Mouse (Mus musculus) E14TG2a.4 (cell line): Measurements from ENCODE around the gene Tmprss11a.

Source experiments
- H3K27me3 ChIP-seq: 2 replicates; pipeline ENCODE4 v1.6.1; 2014; ENCODE audit warnings: low read length, control low read depth; ENCODE audit not compliant: insufficient read depth
- H3K36me3 ChIP-seq: 2 replicates; pipeline ENCODE4 v1.6.1; 2014; ENCODE audit warnings: low read length, control low read depth; ENCODE audit not compliant: insufficient read depth
- H3K4me1 ChIP-seq: replicated peaks from 2 replicates; pipeline ENCODE4 v1.6.1; 2014; ENCODE audit warnings: low read depth, low read length, control low read depth
- H3K4me3 ChIP-seq: replicated peaks from 2 replicates; pipeline ENCODE4 v1.5.1; 2014; ENCODE audit warnings: mild to moderate bottlenecking, low read length
- H3K9me3 ChIP-seq: 2 replicates; pipeline ENCODE4 v1.6.1; 2014; ENCODE audit warnings: low read length, control low read depth
- CTCF ChIP-seq: conservative IDR thresholded peaks from 2 replicates; pipeline ENCODE4 v1.5.1; 2014; ENCODE audit warnings: low read length
- NANOG ChIP-seq: IDR thresholded peaks from 2 replicates; pipeline ENCODE4 v1.6.1; 2014; ENCODE audit warnings: borderline replicate concordance, low read length, mixed read lengths
- POU5F1 ChIP-seq: IDR thresholded peaks from 2 replicates; pipeline ENCODE4 v1.6.1; 2014; ENCODE audit warnings: low read length, borderline replicate concordance

The Tmprss11a gene

DNA sequence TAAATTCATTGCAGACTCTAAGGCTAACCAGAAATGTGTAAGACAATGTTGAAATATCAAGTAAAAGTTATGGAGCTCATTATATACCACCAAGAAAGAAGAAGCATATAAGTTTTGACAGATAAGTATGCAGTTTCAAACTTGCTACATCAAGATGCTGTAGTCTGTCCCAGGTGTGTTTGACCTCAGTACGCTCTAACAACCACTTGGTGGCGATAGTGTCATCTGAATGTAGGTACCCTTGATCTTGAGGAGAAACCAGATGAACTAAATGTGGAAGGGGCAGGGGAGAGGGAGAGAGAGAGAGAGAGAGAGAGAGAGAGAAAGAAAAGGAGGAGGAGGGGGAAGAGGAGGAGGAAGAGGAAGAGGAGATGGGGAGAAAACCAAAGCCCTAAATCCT, 36.1 kb downstream of the Tmprss11a start:
- no peaks in the 10 kb centered on the region for H3K36me3 ChIP-seq
- no peaks in the 10 kb centered on the region for H3K9me3 ChIP-seq
- no peaks in the 10 kb centered on the region for H3K27me3 ChIP-seq
- no peak for TF ChIP-seq NANOG
- peak; percentile 51 for TF ChIP-seq CTCF
- no peak overlapping the region for H3K4me3 ChIP-seq
- no peaks in the 10 kb centered on the region for H3K4me1 ChIP-seq

DNA sequence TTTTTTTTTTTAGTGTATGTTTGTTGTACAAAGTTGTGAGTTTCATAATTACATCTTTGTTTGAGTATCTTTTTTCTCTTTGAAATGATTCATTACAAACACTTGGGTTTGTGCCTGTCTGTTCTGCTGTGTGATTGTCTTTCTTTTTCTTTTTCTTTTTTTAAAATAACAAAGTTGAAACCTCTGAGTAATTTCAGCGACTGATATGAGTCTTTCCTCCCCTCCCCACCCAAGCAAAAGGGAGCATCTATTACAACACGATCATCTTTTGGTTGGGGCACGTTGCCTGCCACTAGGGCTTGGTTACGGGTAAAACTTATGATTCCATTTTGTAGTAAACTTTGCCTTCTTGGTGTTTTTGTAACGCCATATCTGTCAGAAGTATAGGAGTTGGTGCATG, 37.7 kb downstream of the Tmprss11a start:
- Histone ChIP-seq H3K4me1 (no peaks in the 10 kb centered on the region), H3K36me3 (no peaks in the 10 kb centered on the region)

DNA sequence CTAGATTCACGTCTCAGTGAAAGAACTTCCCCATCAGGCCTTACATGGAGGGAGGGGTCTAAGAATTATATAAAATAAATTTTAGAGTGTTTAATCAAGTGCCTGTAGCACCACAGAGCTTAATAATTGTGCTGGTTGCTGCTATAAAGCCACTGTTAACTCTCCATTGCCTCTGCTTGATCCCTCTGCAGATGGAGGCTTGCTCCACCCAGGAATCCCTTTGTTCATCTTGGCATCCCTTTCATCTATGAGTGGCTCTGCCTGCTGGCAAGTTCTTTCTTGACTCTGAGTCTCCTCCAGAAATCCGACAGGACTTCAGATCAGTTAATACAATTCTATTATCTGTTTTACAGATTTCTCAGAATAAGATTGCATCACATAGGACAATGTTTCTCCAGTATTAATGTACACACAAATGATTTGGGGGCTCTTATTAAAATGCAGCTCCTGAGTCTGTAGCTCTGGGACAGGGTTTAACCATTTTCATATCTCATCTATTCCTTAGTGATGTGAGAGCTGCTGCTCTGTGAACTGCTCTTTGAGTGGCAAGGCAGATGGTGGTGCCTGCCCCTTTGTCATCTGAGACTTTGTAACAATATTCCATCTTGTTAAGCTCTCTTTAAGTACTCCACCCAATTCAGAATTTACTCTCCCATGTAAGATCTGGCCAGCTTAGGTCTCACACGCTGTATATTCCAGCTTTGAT, 47.3 kb downstream of the Tmprss11a start:
- TF ChIP-seq CTCF (no peak), POU5F1 (no peak), NANOG (no peak)
- Histone ChIP-seq H3K9me3 (no peaks in the 10 kb centered on the region), H3K27me3 (no peaks in the 10 kb centered on the region), H3K36me3 (no peaks in the 10 kb centered on the region), H3K4me1 (no peaks in the 10 kb centered on the region), H3K4me3 (no peak overlapping the region)

More for the DNA sequence above, 37.7 kb downstream of the Tmprss11a start:
- Histone ChIP-seq H3K9me3 (no peaks in the 10 kb centered on the region), H3K27me3 (no peaks in the 10 kb centered on the region), H3K4me3 (no peak overlapping the region)
- no peak for TF ChIP-seq CTCF

DNA sequence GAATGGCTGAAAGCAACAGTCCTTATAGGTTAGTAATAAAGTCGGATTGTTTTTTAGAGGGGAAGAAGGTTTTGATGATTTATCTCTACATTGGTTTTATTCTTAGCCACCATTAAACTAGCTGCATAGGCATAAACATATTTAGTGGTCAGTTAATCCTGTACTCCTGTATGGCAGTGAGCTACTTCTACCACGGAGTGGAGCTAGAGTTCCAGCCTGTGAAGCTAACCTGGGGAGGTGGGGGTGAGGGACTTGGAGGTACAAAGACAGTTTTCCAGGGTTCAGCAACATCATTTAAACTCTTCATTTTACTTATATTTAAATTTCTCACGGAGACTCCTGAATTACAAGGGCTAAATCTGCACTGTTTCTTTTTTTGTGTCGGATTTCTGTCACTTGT, 49.3 kb downstream of the Tmprss11a start:
- TF ChIP-seq POU5F1 (no peak), NANOG (no peak), CTCF (peak; percentile 61)
- H3K4me3 ChIP-seq = no peak overlapping the region
- H3K27me3 ChIP-seq = no peaks in the 10 kb centered on the region
- H3K4me1 ChIP-seq = no peaks in the 10 kb centered on the region
- H3K36me3 ChIP-seq = no peaks in the 10 kb centered on the region
- no peaks in the 10 kb centered on the region for H3K9me3 ChIP-seq

DNA sequence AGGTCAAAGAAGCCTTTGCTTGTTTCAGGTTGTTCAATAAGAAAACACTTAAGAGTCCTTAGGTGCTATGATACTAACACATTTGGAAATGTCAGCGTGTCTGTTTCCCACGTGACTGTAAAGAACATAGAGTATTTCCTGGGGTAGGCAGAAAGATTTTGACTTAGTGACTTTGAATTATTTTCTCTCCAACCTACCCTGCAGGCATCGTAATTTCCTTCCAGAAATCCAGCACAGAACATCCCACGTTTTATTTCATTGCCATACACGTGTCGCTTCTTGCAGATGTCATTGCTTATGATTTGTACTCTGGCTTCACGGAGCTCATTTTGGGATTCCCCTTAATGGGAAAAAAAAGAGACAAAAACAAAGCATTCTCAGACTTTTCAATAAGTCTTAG, 54.5 kb downstream of the Tmprss11a start:
- H3K4me1 ChIP-seq = peaks cover 19% of the 10 kb centered on the region
- H3K4me3 ChIP-seq = no peak overlapping the region
- no peaks in the 10 kb centered on the region for H3K27me3 ChIP-seq
- TF ChIP-seq CTCF (no peak), POU5F1 (no peak), NANOG (no peak)
- no peaks in the 10 kb centered on the region for H3K9me3 ChIP-seq
- H3K36me3 ChIP-seq = no peaks in the 10 kb centered on the region

DNA sequence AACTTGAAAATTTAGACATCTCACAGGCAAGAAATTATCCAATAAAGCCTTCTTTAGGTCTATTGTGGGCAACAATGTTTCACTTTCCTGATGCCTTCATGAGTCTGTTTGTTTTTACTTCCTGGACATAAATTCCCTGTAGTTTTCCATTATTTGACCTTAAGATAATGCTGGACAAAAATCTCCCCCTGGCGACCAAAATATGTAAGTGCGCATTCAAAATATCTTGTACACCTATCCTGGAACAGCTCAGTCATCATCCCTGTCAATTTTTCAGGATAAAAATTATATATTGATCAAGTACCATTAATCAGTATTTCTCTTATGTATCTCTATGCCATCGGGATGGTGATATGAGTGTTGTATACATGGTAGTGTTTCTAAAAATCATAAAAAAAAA, 58.0 kb downstream of the Tmprss11a start:
- Histone ChIP-seq H3K27me3 (no peaks in the 10 kb centered on the region), H3K4me3 (no peak overlapping the region), H3K4me1 (peaks cover 51% of the 10 kb centered on the region), H3K9me3 (no peaks in the 10 kb centered on the region), H3K36me3 (no peaks in the 10 kb centered on the region)
- TF ChIP-seq NANOG = no peak
- TF ChIP-seq CTCF = peak; percentile 70
- no peak for TF ChIP-seq POU5F1

DNA sequence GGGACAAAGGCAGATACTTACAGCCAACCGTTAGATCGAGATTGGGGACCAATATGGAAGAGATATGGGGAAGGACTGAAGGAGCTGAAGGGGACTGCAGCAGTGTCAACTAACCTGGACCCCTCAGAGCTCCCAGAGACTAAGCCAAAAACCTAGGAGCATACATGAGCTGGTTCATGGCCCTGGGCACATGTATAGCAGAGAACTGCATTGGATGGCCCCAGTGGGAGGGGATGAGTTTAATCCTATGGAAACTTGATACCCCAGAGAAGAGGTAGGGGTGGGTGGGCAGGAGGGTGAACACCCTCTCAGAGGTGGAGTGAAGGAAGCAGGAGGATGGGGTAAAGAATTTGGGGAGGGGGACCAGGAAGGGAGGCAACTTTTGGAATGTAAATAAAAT, 60.8 kb downstream of the Tmprss11a start:
- Histone ChIP-seq H3K4me1 (peaks cover 48% of the 10 kb centered on the region), H3K9me3 (no peaks in the 10 kb centered on the region), H3K36me3 (no peaks in the 10 kb centered on the region), H3K4me3 (0 out of 2 replicates have a peak overlapping the region, but pooled peaks have one; percentile 14), H3K27me3 (no peaks in the 10 kb centered on the region)
- no peak for TF ChIP-seq NANOG
- TF ChIP-seq POU5F1 = no peak
- no peak for TF ChIP-seq CTCF

DNA sequence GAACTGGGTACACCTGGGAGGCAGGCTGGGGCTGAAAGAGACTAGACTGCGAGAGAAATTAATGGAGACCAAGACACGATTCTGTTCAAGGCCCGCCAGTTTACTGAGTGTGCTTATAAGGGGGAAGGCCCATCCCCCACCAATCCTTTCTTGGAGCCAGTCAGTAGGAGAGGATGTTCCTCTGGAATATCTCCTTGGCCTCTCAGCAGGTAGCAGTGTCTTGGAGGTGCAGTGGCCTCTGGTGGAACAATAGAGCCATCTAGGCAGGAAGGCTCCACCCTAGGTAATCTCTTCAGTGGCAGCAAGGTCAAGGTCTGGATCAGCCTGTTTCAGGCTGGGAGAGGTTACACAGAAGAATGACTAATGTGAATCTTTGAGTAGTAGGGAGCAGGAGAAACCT, 61.6 kb downstream of the Tmprss11a start:
- no peak for TF ChIP-seq CTCF
- peak; percentile 95 for TF ChIP-seq NANOG
- Histone ChIP-seq H3K9me3 (no peaks in the 10 kb centered on the region), H3K27me3 (no peaks in the 10 kb centered on the region), H3K4me1 (peaks cover 48% of the 10 kb centered on the region), H3K4me3 (no peak overlapping the region), H3K36me3 (no peaks in the 10 kb centered on the region)

DNA sequence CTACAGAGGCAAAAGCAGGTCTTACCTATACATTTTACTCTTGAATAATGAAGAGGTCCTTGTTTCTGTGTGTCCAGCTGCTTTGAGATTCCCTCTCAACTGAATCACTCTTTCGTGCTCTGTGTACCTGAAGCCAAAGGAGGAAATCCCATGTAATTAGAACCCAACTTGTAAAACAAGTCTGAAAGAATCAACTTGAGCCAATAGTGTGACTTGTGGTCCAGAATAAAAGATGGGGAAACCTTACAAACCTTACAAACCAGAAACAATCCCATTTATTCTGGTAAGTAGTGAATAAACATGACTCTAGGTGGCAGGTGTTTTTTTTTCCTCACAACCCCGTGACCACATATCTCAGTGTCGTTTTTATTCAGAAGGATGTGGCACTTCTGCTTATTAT, 95.5 kb downstream of the Tmprss11a start, which contains the start of gene Tmprss11d:
Gene Tmprss11d (minus strand): TSS at position 101 of the 400 bp plus-strand sequence.
- TF ChIP-seq NANOG (no peak), CTCF (no peak), POU5F1 (no peak)
- no peak within 1 kb of the TSS for H3K4me3 ChIP-seq

More for the DNA sequence above, 95.5 kb downstream of the Tmprss11a start, which contains the start of gene Tmprss11d:
- peaks cover 7% of the 10 kb centered on the region for H3K4me1 ChIP-seq
- H3K9me3 ChIP-seq = no peaks in the 10 kb centered on the region
- no peaks in the 10 kb centered on the region for H3K27me3 ChIP-seq
- H3K36me3 ChIP-seq = no peaks in the 10 kb centered on the region
